Mouse (Mus musculus) lung, postnatal 36 days (tissue): ENCODE results near the gene Slc27a1.
A peak's percentile ranks its signal among the peaks of the same experiment; 100 is the strongest.

ENCODE experiments used
- DNase-seq: peaks from one replicate; pipeline ENCODE4 v3.0.0; 2022; ENCODE audit warnings: mixed read lengths

Slc27a1 gene

DNA sequence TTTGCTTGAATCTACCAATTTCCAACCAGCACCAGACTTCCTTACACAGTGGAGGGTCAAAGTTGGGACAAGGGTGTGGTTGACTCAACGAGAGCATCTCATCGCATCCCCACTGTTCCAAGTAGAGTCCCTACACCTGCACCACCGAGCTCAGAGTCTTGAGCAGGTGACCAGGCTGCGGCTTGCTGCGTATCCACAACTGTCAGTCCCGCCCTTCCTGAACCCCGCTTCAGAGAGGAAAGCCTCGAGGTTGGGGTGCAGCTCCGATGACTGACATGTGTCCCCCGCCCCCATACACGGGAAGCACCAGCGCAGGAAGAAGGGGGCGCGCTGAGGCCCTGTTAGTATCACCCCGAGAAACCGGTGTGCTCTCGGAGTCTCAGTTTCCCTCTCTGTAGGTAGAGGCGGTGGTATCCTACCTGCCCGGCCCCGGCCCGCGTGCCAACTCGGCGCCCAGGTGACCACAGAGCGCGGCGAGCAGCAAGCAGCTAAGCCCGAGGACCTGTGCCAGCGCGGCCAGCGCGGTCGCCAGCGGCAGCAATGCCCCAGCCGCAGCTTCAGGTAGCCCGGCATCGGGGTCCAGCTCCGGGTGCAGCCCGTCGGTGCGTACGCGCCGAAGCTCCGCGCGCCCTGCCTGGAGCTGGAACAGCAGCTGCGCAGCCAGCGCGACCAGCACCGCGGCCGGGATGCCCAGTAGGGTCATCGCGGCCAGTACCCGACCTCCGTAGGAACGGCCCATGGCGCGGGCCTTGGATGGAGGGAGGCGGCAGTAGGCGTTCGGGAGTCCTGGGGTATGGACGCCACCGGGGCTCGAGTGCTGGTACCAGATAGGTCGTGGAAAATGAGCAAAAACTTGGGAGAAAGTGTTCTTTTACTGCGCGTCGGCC lies 10.4 kb upstream of the Slc27a1 start, which contains the start of gene Tmem221:
Tmem221 (minus strand) TSS at position 801 of the 887 bp plus-strand sequence.
- DNase-seq: no peak

DNA sequence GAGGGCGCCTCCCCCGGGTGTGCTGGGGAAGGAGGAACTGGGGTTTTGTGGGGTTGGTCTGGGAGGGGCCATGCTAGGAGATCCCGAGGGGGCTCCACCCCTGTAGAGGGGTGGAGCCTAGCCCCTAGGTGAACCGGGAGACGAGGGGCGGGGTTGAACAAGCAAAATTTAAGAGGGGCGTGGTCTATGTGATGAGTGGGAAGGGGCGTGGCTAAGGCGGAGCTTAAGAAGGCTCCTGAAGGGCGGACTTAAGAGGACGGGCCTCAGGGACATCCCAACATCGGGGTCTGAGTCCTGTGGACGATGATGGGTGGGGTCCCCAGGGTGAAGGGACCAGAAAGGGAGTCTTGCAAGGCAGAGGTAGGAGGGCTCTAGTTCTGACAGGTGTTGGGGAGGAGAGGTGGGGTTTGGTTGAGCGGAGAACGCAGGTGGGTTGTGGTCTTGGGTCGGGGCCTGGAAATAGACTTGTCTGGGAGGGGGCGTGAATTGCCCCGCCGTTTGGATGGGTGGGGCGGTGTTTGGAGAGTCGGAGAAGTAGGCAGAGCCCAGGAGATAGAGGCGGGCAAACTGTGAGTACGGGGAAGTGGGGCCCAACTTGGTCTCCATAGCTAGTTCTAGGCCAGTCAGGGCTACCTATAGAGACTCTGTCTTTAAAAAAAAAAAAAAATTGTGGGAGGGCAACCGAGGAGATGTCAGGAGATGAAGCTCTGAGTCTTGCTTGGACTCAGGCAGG lies 9.6 kb upstream of the Slc27a1 start:
- peak; percentile 93 for DNase-seq

DNA sequence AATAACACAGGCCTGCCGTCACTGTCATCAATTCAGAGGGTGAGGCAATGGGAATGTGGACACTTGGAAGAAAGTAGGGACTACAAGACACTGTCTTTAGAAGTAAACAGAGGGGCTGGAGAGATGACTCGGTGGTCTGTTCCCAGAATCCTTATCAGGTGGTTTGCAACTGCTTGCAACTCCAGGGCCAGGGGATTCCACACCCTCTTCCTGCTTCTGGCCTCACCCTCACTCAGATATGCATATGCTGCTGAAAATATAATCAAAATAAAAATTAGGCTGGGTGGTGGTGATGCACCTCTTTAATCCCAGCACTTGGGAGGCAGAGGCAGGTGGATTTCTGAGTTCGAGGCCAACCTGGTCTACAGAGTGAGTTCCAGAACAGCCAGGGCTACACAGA lies 8.6 kb upstream of the Slc27a1 start:
- no peak for DNase-seq

DNA sequence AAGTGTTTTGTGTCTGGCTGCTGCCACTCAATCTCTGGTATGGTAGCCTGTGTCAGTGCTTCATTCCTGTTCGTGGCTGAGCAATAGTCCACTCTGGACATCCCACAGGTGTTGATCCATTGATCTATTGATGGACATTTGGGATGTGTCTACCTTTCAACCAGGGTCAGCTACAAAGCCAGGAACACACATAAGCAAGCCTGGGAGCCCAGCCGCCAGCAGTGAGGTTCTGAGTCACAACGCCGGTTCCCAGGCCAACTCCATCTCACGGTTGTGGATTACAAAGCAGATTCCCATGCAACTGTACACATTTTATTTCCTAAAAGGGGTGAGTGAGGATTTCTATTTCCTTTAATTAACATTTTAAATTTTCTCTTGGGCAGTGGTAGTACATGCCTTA lies 7.9 kb upstream of the Slc27a1 start:
- no peak for DNase-seq

DNA sequence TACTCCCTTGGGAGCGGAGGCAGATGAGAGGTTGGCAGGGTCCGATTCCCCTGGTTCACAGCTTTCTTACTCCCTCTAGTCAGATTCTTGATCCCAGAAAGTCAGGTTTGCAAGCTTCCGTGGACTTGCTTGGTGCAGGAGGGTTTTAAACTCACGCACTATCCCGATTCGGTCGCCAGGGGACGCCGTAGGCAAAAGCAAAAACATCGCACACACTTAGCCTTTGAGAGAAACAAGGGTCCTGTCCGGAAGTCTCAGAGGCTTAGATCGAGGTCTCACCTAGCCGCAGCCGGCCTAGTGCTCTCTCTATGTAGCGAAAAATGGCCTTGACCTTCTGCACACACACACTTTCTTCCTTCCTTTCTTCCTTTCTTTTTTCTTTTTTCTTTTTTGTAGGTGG lies 7.3 kb upstream of the Slc27a1 start:
- peak; percentile 77 for DNase-seq

DNA sequence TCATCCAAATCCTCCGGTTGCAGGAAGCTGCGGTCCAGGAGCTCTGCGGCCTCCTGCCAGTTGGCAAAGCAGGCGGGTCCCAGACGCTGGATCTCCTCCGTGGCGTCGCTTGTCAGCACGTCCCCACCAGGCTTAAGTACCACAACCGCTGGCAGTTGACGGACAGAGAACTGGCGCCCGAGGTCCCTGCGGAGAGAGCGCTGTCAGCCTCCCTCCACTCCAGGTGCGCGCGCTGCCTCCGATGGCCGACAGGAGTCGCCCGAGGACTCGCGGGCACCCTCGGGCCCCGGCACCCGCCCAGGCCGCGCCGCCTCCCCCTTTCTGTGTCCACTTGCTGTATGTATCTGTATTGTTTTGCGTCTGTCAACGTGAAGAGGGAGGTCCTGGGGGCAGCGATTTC lies 5.9 kb upstream of the Slc27a1 start:
- DNase-seq: peak; percentile 88

DNA sequence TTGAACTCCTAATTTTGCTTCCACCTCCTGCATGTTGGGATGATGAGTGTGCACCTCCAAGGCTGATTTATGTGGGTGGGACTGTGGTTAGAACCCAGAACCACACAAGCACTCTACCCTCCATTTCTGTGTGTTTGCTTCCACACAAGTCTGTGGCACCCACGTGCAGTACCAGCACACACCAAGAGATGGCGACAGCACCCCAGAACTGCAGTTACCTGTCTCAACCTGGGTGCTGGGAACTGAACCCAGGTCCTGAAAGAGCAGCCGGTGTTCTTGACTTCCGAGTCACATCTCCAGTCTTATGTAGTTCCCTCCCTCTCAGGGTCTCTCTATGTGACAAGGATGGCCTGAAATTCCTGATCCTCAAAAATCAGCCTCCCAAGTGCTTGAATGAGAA lies 4.7 kb upstream of the Slc27a1 start:
- no peak for DNase-seq

DNA sequence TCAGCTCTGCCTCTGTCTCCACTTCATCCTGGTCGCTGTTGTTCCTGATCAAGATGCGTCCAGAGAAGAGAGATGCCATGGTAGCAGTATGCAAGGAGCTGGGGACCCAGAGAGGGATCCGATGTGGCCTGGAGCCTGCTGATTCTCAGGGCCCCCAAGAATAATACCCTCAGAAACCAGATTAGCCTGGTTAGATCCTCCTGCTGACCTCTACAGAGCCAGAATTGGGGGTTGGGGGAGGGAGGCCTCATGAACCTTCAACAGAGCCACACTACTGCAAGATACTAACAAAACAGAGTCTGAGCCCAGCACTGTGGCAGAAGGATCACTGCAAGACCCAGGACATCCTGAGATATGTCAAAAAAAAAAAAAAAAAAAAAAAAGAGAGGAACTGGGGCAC lies 2.2 kb upstream of the Slc27a1 start, which contains the start of gene Nxnl1:
Nxnl1 (minus strand) TSS at position 101 of the 400 bp plus-strand sequence.
- DNase-seq: no peak

DNA sequence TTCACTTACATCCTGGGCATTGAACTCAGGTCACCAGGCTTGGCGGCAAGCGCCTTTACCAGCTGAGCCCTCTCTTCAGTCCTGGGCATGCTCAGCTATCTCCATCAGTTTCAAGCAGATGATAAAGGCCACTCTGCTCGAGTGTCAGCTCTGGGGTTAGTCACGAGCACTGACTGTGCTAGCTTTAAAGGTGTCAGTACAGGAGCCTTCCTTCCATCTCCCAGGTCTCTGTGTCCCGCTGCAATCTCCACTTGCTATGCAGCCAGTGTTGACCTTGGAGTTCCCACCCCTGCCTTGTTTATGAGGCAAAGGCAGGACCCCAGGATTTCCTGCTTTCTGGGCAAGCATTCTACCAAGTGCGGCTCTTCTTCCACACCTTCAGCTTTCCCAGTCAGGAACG lies 1.1 kb upstream of the Slc27a1 start:
- no peak for DNase-seq

DNA sequence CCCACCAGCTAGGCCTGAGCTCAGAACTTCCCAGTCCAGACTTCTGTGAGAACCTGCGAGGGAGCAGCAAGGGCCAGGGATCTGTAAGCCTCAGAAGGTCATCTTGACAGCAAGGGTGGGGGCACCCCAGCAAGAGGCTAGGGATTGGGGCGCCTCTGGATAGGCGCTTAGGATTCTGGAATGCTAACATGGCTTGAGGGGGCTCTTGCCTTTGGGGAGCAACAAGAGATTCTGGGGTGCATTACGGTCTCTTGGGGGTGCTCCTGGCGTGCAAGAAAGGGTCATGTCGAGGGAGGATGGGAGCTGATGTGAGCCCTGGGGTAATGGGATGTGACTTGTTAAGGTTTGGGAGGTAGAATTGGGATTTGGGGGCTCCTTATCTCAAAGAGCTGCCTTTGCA lies 259 bp downstream of the Slc27a1 start:
- DNase-seq: no peak

DNA sequence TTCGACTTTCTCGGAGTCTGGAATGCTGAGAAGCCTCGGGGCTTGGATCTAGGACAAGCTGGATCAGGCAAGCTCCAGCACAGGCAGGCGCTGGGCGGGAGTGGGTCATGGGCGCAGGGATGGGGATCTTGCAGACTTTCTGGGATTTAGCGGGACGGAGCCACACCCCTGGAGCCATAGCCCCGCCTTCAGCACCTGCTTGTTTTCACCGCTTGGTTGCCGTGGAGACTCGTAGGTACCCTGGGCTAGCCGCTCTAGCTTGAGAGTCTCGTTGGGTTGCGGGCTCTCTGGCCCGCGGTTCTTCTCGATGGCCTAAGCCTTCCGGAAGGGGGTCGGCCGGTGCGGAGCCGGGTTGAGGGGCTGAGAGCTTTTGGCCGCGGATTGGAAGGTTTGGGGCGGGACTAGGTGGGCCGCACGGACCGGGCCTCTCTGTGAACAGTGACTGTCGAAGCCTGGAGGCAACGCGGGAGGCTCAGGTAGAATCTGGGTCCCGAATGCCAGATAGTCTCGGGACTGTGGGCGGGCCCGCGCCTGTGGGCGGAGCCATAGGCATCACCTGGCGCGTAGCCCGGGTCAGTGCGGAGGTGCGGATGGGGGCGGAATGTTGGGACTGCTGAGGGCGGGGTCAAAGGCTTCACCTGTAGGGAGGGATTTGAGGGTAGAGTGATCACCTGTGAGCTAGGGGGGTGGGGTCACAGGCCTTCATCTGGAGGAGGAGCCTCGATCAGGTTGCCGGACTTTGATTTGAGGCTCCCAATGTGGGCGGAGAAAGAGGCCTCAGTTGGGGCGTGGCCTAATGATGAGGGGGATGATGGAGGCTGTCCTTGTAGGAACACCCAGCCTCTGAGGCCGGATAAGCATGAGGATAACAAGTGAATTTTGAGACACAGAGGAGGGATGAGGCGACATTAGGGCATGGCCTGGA lies 946 bp downstream of the Slc27a1 start:
- DNase-seq: peak; percentile 96

DNA sequence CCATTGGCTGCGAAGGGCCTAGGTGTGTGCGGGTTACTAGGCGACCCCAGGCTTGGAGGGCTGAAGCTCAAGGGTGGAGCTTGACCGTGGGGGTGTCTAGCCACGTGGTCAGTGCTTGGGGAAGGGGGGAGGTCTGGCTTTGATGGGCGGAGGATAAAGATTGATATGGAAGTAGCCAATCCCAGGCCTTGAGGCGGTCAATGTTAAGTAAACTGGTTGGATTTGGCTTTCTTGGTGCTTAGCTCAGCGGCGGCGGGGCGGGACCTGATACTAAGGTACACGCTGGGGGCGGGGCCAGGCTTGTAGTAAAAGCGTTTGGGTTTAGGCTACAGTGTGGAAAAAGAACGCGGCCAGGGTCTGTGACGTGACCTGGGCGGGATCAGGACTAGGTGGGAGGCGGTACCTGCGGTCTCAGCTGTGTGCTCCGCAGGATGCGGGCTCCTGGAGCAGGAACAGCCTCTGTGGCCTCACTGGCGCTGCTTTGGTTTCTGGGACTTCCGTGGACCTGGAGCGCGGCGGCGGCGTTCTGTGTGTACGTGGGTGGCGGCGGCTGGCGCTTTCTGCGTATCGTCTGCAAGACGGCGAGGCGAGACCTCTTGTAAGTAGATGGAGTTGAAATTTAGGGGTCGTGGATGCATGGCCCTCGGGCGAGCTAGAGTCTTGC lies 1.7 kb downstream of the Slc27a1 start:
- DNase-seq: peak; percentile 99

DNA sequence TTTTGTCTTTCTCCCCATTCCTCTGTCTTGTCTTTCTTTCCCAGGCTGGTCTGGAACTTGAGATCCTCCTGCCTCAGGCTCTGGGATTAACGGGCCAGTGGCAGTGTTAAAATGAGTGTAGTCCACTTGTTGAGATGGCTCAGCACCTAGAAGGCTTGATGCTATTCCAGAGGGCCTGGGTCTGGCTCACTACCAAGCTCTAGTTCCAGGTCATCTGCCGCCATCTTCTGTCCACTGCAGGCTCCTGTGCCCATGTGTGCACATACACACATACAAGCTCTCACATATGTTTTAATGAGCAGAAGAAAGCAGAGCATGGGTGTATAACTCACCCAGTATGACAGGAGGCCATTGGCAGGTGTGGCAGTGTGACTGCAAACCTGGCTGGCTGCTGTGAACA lies 3.4 kb downstream of the Slc27a1 start:
- no peak for DNase-seq

DNA sequence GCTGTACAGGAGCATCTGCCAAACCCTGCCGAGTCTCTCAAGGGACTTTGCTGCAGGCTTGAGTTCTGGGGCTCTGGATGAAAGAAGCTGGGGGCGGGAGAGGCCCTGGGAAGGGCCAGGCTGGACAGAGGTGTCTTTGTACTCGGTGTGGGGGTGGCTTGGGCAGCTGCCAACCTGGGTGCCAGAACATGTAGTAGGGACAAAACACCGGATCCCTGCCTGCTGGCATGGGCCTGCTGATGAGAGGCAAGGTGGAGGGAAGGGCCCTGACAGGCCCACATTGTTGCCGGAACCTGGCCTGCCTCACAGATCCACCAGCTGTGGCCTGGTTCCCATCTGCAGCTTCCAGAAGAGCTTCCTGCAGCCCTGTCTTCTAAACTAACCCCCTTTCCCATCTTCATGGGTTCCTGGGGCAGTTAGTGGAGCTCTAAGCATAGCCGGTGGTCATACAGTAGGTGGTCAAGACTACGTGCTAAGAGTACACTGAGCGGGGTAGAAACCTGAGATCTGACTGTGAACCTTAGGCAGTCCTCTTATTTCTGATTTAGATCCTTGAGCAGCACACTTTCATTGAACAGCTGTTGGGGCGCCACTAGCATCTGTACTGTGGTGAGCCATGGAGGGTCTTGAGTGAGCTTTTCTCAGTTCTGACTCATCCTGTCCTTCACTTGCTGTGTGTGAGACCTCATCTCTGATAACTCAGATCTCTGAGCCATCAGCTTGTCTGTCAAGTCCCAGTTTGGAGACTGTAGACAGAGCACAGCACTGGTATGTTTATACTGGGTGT lies 4.4 kb downstream of the Slc27a1 start:
- no peak for DNase-seq

DNA sequence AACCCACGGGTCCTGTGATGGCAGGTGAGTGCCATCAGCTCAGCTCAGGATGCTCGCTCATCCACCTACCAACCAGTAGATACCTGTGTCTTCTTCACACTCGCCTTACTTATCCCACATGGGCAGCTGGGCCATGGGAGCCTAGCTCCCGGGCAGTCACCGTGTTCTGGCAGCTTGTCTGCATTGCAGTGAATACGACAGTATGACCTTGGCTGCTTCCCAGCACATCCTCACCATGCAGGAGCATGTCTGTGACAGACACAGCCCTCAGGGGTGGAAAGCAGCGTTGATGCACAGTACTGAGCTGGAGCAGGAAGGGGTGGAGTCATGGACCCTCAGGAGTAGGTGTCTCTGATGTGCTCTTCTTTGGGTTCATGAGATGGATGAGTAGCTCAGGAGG lies 5.7 kb downstream of the Slc27a1 start:
- DNase-seq: no peak

DNA sequence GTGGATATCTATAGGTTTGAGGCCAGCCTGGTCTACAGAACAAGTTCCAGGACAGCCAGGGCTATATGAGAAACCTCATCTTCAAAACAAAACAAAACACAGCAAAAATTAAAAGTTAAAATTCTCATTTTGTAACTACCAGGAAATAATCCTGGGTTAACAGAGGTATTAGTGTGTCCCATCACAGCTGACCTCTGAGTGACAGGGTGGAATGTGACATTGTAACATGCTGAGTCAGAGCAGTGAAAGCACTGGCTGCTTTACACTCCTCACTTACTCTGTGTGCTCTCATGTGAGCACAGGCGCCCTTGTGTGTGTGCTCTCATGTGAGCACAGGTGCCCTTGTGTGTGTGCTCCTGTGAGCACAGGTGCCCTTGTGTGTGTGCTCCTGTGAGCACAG lies 6.3 kb downstream of the Slc27a1 start:
- DNase-seq: no peak

DNA sequence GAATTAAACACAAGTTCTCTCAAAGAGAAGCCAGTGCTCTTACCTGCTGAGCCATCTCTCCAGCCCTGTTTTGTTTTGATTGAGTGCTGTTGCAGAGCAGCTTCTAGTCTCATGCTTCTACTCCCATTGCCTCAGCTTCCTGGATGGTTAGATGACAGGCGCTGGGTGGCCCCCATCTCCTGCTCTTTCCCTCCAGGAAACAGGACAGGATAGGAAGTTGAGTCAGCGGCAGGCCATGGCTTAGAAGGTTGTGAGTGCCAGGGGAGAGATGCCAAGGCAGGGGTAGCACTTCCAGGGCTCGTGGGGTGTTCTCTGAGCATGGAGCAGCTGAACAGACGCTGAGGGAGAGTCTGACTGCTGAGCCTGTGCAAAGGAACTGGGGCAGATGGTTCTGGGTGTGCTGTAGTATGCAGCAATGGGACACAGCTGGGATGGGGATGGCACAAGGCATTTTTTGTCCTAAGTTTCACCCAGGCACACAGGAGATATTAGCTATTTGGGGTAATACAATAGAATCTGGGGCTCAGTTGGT lies 9.2 kb downstream of the Slc27a1 start:
- DNase-seq: no peak

DNA sequence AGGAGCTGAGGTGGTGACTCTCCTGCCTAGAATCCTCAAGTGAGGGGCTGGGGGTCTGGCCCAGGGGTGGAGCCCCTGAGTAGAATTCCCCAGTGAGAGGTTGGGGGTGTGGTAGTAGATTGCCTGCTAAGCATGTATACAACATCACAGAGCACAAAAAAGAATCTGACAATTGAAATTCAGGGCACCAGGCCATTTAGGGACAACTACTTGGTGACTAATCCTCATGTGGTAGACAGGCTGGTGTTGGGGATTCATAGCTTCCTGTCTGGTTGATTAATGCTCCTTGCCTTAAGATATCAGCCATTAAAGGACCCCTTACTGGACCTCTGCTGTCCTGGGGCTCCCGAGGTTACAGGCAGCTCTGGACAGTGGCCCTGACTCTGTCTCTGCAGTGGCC lies 10.3 kb downstream of the Slc27a1 start:
- DNase-seq: no peak

DNA sequence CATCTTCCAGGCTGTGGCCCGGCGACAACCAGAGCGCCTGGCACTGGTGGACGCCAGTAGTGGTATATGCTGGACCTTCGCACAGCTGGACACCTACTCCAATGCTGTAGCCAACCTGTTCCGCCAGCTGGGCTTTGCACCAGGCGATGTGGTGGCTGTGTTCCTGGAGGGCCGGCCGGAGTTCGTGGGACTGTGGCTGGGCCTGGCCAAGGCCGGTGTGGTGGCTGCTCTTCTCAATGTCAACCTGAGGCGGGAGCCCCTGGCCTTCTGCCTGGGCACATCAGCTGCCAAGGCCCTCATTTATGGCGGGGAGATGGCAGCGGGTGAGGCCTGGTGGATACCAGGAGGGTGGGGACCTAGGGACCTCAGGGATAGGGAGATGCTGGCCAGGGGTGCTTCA lies 10.8 kb downstream of the Slc27a1 start:
- no peak for DNase-seq

DNA sequence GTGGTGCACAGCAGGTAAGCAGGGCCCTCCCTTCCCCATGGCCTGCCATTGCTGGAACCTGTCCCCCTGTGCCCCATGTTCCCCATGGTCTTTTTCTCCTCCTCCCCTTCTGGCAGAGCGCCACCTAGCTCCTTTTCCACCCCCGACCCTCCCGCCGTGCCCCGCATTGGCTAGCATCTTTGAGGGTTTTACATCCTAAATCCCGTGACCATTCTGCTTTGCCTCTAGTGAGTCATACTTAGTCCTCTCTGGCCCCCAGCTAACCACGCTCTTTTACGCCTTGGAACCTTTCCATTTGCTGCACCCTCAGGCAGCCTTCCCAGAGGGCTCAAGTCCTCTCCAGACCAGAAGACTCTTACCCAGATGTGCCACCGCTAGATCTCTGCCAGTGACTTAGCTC lies 11.5 kb downstream of the Slc27a1 start:
- no peak for DNase-seq

DNA sequence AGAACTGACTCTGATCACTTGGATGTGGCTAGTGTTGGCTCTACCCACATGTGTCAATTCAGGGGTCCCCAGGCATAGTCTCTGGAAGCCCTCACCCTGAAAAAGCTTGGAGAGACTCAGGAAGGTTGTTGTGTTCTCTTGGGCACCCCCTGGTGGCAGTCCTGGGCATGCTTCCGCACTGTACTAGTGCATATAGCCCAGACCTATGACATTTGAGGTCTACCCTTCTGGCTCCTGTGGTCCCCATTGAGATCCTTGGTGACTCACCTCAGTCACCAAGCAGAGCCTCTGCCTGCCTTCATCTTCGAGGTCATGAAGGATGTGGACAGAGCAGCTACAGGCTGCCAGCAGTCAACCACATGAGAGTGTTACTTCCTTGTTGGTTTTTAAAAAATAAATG lies 18.2 kb downstream of the Slc27a1 start:
- peak; percentile 70 for DNase-seq
